Mouse (Mus musculus) limb, embryonic 11.5 days (tissue): ENCODE data around the gene Atxn7l1. TPM values are rescaled to one million over a fixed set of nuclear protein-coding genes. Genes with fewer than 3 reads are reported as not detected.

Experiments
- ATAC-seq: fragments of 200-750 bp; cut with Nextera tagmentation; 2 replicates; pipeline ENCODE4 v1.8.0; 2017; ENCODE audit warnings: low read depth; ENCODE audit not compliant: insufficient number of reproducible peaks, low FRiP score, low TSS enrichment
- DNase-seq: peaks from one replicate; pipeline ENCODE4 v3.0.0-alpha.2; 2015; ENCODE audit warnings: low spot score
- H3K27ac ChIP-seq: fragments of 300-500 bp; sonication (generic); replicated peaks from 2 replicates; pipeline ENCODE4 v1.5.1; 2014; ENCODE audit warnings: low read depth, mild to moderate bottlenecking, low read length
- H3K27me3 ChIP-seq: fragments of 300-500 bp; sonication (generic); 2 replicates; pipeline ENCODE4 v1.6.1; 2014; ENCODE audit warnings: mild to moderate bottlenecking, low read length, mixed read lengths; ENCODE audit not compliant: control insufficient read depth, insufficient read depth
- H3K36me3 ChIP-seq: fragments of 300-500 bp; sonication (generic); 2 replicates; pipeline ENCODE4 v1.6.1; 2014; ENCODE audit warnings: mild to moderate bottlenecking, low read length, moderate library complexity, mixed read lengths; ENCODE audit not compliant: control insufficient read depth, insufficient read depth
- H3K4me1 ChIP-seq: fragments of 300-500 bp; sonication (generic); 2 replicates; pipeline ENCODE4 v1.6.1; 2014; ENCODE audit warnings: low read length, mixed read lengths; ENCODE audit not compliant: control insufficient read depth, insufficient read depth
- H3K4me2 ChIP-seq: fragments of 300-500 bp; sonication (generic); 2 replicates; pipeline ENCODE4 v1.6.1; 2014; ENCODE audit warnings: low read depth, mild to moderate bottlenecking, moderate library complexity; ENCODE audit not compliant: severe bottlenecking
- H3K4me3 ChIP-seq: fragments of 300-500 bp; sonication (generic); 2 replicates; pipeline ENCODE4 v1.5.1; 2014; ENCODE audit warnings: low read depth, low read length
- H3K9ac ChIP-seq: fragments of 300-500 bp; sonication (generic); 2 replicates; pipeline ENCODE4 v1.6.1; 2014; ENCODE audit warnings: mild to moderate bottlenecking, low read length
- H3K9me3 ChIP-seq: fragments of 300-500 bp; sonication (generic); 2 replicates; pipeline ENCODE4 v1.6.1; 2016; ENCODE audit warnings: low read length; ENCODE audit not compliant: control insufficient read depth
- WGBS: fragments of 180-500 bp; shearing (Covaris S2); extraction: QIAGEN DNeasy Blood & Tissue Kit; methylation state at CpG from one replicate; pipeline ENCODE4 v1.1.7; 2014; 5-methylcytosine and 5-hydroxymethylcytosine counted together
- polyA plus RNA-seq: library from polyadenylated mRNA; unstranded; fragments of >200 nt; fragmentation: Nextera tagmentation; extraction: Ambion mirVana; gene quantifications from 2 replicates; pipeline ENCODE4 v1.2.1, GENCODE M21; 2014

The Atxn7l1 gene
- polyA plus RNA-seq: 18.8 and 19.6 TPM in 2 replicates

- Histone ChIP-seq H3K4me3 (peak within 1 kb of the TSS; percentile 75), H3K4me2 (peak within 1 kb of the TSS; percentile 68), H3K27me3 (0 out of 2 replicates have a peak, but pooled peaks cover 6% of the 10 kb centered on the region), H3K9ac (peak within 1 kb of the TSS; percentile 80), H3K9me3 (no peaks in the 10 kb centered on the region), H3K27ac (0 out of 2 replicates have a peak within 1 kb of the TSS, but pooled peaks have one; percentile 21), H3K36me3 (no peaks in the 10 kb centered on the region), H3K4me1 (peaks cover 4% of the 10 kb centered on the region; the same call in 1 of the 2 replicates)
- peak; percentile 94 for DNase-seq
- peak; percentile 92 for ATAC-seq
- WGBS: under 1% methylated on average over 50 of the region's 54 CpGs
Observed at GRCm38 (mm10) chr12:33147497-33148267, at the start of gene Atxn7l1. TSS of gene Atxn7l1 (plus strand) at chr12:33147693.

GRCm38 (mm10) chr12:33101627-33102026 lies 45.9 kb upstream of the Atxn7l1 start:
- Histone ChIP-seq H3K36me3 (no peaks in the 10 kb centered on the region), H3K27me3 (no peaks in the 10 kb centered on the region), H3K9ac (no peak overlapping the region), H3K9me3 (no peaks in the 10 kb centered on the region), H3K27ac (no peak overlapping the region), H3K4me3 (no peak overlapping the region), H3K4me1 (no peaks in the 10 kb centered on the region), H3K4me2 (no peak overlapping the region)
- WGBS: 82% methylated on average over 8 of the region's 8 CpGs
- ATAC-seq (no peak), DNase-seq (no peak)

DNA sequence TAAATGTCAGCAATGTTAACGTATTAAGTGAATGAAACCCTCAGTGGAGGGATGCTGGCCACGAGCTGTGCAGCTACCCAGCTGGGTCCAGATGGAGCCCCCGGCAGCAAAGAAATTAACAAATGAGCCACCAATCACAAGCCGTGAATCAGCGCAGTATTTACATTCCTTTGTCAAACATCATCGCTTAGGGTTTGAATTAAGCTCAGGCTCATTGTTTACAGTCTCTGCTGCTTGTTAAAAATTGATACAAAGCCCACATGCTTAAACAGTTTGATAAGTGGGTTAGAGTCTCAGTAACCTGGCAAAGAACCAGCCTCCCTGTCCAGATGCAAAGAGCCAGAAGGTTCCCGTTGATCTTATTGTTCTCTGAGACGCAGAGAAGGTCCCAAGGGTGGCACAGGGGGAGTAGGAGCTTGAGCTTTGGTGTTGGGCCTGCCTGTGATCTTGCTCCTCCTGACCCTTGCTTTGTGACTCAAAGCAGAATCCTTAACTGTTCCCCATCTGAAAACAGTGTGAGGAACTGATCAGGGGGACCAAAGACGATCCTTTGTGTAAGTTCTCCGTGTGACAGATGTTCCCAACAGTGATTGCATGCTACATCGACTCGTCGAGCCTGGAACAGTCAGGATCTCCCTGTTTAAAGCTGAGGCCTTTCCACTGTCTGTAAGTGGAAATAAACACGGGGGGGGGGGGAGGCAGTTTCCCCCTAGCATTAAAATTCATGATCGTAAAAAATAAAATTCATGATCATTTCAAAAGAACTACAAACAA lies 45.0 kb upstream of the Atxn7l1 start:
- ATAC-seq: no peak
- no peak for DNase-seq
- H3K9me3 ChIP-seq: no peaks in the 10 kb centered on the region
- no peak overlapping the region for H3K27ac ChIP-seq
- no peaks in the 10 kb centered on the region for H3K36me3 ChIP-seq
- no peak overlapping the region for H3K9ac ChIP-seq
- 70% methylated on average over 15 of the region's 15 CpGs for WGBS
- no peaks in the 10 kb centered on the region for H3K4me1 ChIP-seq
- H3K27me3 ChIP-seq: no peaks in the 10 kb centered on the region
- H3K4me2 ChIP-seq: no peak overlapping the region
- no peak overlapping the region for H3K4me3 ChIP-seq

DNA sequence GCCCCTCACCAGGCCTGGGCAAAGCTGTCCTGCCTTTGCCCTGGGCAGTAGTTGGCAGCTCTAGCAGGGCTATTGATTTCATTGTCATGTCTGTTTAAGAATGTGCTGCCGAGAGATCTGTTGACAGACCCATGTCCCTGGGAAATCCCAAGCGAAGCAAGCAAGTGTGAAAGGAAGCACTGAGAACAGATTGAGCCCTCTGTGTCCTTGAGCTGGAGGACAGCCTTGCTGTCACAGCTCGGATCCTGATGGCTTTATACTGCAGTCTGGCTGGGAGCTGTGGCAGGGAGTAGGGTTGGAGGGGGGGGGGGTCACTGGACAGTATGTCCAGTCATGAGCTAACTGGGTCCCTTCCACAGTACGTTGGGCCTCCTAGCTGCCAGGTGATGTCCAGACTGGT lies 41.8 kb upstream of the Atxn7l1 start:
- Histone ChIP-seq H3K4me3 (no peak overlapping the region), H3K9me3 (no peaks in the 10 kb centered on the region), H3K4me2 (no peak overlapping the region), H3K36me3 (no peaks in the 10 kb centered on the region), H3K27me3 (no peaks in the 10 kb centered on the region), H3K9ac (no peak overlapping the region), H3K4me1 (no peaks in the 10 kb centered on the region; the same call in 1 of the 2 replicates), H3K27ac (no peak overlapping the region)
- no peak for DNase-seq
- ATAC-seq: no peak
- WGBS: 87% methylated on average over 4 of the region's 4 CpGs

- Histone ChIP-seq H3K4me3 (no peak overlapping the region), H3K9ac (no peak overlapping the region), H3K4me1 (peaks cover 3% of the 10 kb centered on the region; the same call in 1 of the 2 replicates), H3K4me2 (no peak overlapping the region), H3K9me3 (no peaks in the 10 kb centered on the region), H3K36me3 (no peaks in the 10 kb centered on the region), H3K27ac (no peak overlapping the region), H3K27me3 (no peaks in the 10 kb centered on the region)
- ATAC-seq: no peak
- DNase-seq: no peak
- 86% methylated on average over 10 of the region's 10 CpGs for WGBS
Observed at GRCm38 (mm10) chr12:33106438-33107167, 40.9 kb upstream of the Atxn7l1 start.

DNA sequence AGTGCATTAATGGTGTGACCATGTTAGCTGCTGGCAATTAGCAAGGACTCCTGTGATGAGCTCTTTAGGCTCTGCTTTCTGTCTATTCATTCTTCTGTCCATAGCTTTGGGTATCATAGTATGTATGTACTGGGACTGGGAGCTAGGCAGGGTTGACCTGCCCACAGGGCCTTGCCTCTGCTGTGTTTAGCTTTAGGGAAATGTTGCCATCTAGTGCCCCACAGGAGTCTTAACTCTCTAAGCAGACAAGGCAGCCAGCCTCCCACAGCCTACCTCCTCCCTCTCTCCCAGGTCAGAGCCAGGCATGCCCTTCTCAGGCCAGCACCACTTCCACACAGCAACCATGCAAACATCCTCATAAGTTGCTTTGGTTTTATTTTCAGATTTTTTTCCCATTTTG lies 38.0 kb upstream of the Atxn7l1 start:
- Histone ChIP-seq H3K9me3 (no peaks in the 10 kb centered on the region), H3K9ac (no peak overlapping the region), H3K4me1 (peaks cover 3% of the 10 kb centered on the region; the same call in 1 of the 2 replicates), H3K4me3 (no peak overlapping the region), H3K4me2 (no peak overlapping the region), H3K27me3 (no peaks in the 10 kb centered on the region), H3K27ac (no peak overlapping the region), H3K36me3 (no peaks in the 10 kb centered on the region)
- DNase-seq (peak; percentile 28), ATAC-seq (peak; percentile 47; the same call in 1 of the 2 replicates)

DNA sequence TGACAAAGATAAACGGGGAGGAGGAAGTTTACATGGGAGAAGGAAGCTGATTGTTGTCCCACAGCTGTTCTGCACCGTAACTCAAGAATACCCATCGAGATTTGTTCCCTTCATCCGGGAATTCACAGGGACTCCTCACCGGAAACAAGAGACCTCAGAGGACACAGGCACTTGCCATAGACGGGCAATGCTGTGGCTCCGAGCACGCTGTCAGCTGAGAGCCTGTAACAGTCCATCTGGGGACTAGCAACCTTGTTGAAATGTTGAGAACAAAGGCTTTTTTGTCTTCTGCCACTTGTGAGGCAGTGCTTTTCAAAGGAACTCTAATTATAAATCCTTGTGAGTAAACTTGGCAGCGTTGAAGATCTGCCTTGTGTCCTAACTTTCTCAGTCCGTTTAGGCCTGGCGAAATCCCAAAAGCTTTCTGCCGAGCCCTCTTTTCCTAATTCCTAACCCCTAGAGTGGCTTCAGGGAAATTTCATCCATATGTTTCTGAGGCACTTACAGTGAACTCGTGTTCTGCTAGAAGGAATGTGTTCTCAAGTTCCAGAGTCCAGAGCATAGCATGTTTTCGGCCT lies 36.5 kb upstream of the Atxn7l1 start:
- WGBS: 53% methylated on average over 14 of the region's 14 CpGs

More for the DNA sequence above, 36.5 kb upstream of the Atxn7l1 start:
- Histone ChIP-seq H3K9me3 (no peaks in the 10 kb centered on the region), H3K4me2 (no peak overlapping the region), H3K27ac (no peak overlapping the region), H3K9ac (no peak overlapping the region), H3K4me1 (peaks cover 3% of the 10 kb centered on the region; the same call in 1 of the 2 replicates), H3K27me3 (no peaks in the 10 kb centered on the region), H3K36me3 (no peaks in the 10 kb centered on the region), H3K4me3 (no peak overlapping the region)
- no peak for ATAC-seq
- DNase-seq: peak; percentile 35
